Mouse (Mus musculus) E14TG2a.4 (cell line): ENCODE data around the gene Gpsm2.

Source experiments
- H3K27me3 ChIP-seq: 2 replicates; pipeline ENCODE4 v1.6.1; 2014; ENCODE audit warnings: low read length, control low read depth; ENCODE audit not compliant: insufficient read depth
- H3K36me3 ChIP-seq: 2 replicates; pipeline ENCODE4 v1.6.1; 2014; ENCODE audit warnings: low read length, control low read depth; ENCODE audit not compliant: insufficient read depth
- H3K4me1 ChIP-seq: replicated peaks from 2 replicates; pipeline ENCODE4 v1.6.1; 2014; ENCODE audit warnings: low read depth, low read length, control low read depth
- H3K4me3 ChIP-seq: replicated peaks from 2 replicates; pipeline ENCODE4 v1.5.1; 2014; ENCODE audit warnings: mild to moderate bottlenecking, low read length
- H3K9me3 ChIP-seq: 2 replicates; pipeline ENCODE4 v1.6.1; 2014; ENCODE audit warnings: low read length, control low read depth
- CTCF ChIP-seq: conservative IDR thresholded peaks from 2 replicates; pipeline ENCODE4 v1.5.1; 2014; ENCODE audit warnings: low read length
- NANOG ChIP-seq: IDR thresholded peaks from 2 replicates; pipeline ENCODE4 v1.6.1; 2014; ENCODE audit warnings: borderline replicate concordance, low read length, mixed read lengths
- POU5F1 ChIP-seq: IDR thresholded peaks from 2 replicates; pipeline ENCODE4 v1.6.1; 2014; ENCODE audit warnings: low read length, borderline replicate concordance

Gene Gpsm2

GRCm38 (mm10) chr3:108719357-108719756 is 2.8 kb downstream of the Gpsm2 start:
- H3K27me3 ChIP-seq: peaks cover 11% of the 10 kb centered on the region
- no peaks in the 10 kb centered on the region for H3K9me3 ChIP-seq
- 0 out of 2 replicates have a peak, but pooled peaks cover 3% of the 10 kb centered on the region for H3K36me3 ChIP-seq
- TF ChIP-seq POU5F1 (no peak), NANOG (no peak), CTCF (no peak)
- peaks cover 22% of the 10 kb centered on the region for H3K4me1 ChIP-seq
- H3K4me3 ChIP-seq: no peak overlapping the region

- Histone ChIP-seq H3K27me3 (peaks cover 11% of the 10 kb centered on the region), H3K9me3 (no peaks in the 10 kb centered on the region), H3K36me3 (0 out of 2 replicates have a peak, but pooled peaks cover 3% of the 10 kb centered on the region), H3K4me3 (no peak overlapping the region), H3K4me1 (peaks cover 30% of the 10 kb centered on the region)
- TF ChIP-seq POU5F1 (no peak), CTCF (no peak), NANOG (no peak)
Observed at GRCm38 (mm10) chr3:108717896-108718502, 4.1 kb downstream of the Gpsm2 start.

DNA sequence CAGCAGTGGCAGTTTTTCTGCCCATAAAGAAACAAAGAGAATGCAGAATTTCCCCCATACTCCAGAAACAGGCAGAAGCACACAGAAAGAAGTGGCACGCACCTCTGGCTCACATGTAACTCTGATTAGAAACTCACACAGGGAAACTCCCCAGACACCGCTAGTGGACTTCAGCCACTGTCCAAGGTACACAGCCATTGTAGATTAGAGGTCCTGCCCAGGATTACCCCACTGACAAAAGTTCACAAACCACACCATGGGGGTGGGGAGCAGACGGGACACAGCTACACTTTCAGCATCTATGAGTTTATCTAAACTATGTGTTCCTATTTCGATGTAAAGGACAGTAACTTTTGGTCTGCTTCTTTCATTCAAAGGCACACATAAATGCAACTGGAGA is 7.3 kb downstream of the Gpsm2 start:
- TF ChIP-seq POU5F1 (no peak), CTCF (no peak), NANOG (no peak)
- peaks cover 12% of the 10 kb centered on the region for H3K4me1 ChIP-seq
- 0 out of 2 replicates have a peak, but pooled peaks cover 3% of the 10 kb centered on the region for H3K36me3 ChIP-seq
- no peaks in the 10 kb centered on the region for H3K27me3 ChIP-seq
- no peaks in the 10 kb centered on the region for H3K9me3 ChIP-seq
- no peak overlapping the region for H3K4me3 ChIP-seq

DNA sequence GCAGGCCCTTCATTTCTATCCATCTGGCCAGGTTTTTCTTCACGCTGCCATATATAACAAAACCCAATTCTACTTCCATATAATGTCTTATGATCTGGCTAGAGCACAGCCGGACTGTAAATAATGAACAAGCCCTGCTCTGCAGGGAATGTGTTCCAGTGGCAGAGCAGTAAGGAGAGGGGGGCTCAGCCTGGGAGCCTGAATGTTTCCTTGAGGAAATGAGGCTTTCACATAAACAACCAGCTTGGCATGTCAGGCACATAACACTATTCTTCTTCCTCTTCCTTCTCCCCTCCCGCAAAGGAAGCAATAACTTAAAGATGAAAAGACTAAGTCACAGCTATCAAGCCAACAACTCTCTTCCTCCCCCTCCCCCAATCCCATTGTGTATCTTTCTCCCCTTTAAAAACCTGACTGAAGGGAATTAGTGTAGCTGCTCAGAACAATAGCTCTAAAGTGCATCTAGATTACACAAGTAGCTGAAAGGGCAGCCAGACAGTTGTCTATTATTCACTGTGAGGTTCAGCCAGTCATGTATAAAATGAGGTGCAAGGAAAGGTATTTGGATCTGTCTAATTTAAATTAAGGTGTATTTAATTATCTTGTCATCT is 8.9 kb downstream of the Gpsm2 start:
- H3K36me3 ChIP-seq: 0 out of 2 replicates have a peak, but pooled peaks cover 3% of the 10 kb centered on the region
- H3K9me3 ChIP-seq: no peaks in the 10 kb centered on the region
- peak; percentile 56; the same call in 1 of the 2 replicates for TF ChIP-seq NANOG
- no peak for TF ChIP-seq POU5F1
- no peak overlapping the region for H3K4me3 ChIP-seq
- H3K27me3 ChIP-seq: no peaks in the 10 kb centered on the region
- H3K4me1 ChIP-seq: peaks cover 12% of the 10 kb centered on the region

DNA sequence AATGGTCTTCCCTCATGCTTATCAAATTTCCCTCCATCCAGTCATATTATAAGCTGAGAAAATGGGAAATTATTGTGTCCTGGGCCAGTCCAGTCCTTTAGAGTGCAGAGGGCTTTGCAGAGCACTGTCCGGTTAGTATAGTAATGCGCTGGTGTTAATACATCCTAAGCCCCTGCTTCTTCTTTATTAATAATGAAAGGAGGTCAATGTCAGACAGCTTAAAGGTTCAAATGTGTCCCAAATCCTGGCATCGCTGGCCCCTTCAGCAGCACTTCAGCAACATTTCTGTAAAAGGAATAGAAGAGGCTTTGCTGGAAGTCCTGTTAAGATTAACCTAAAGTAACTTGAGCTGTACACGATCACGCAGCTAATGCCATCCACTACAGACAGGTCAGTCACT is 10.8 kb downstream of the Gpsm2 start:
- no peaks in the 10 kb centered on the region for H3K9me3 ChIP-seq
- H3K36me3 ChIP-seq: no peaks in the 10 kb centered on the region; the same call in 1 of the 2 replicates
- H3K4me1 ChIP-seq: peaks cover 21% of the 10 kb centered on the region
- no peaks in the 10 kb centered on the region for H3K27me3 ChIP-seq
- no peak overlapping the region for H3K4me3 ChIP-seq
- TF ChIP-seq NANOG (no peak), POU5F1 (no peak), CTCF (no peak)

- TF ChIP-seq POU5F1 (no peak), NANOG (no peak), CTCF (no peak)
- peaks cover 40% of the 10 kb centered on the region for H3K36me3 ChIP-seq
- no peak overlapping the region for H3K4me3 ChIP-seq
- peaks cover 22% of the 10 kb centered on the region for H3K4me1 ChIP-seq
- no peaks in the 10 kb centered on the region for H3K9me3 ChIP-seq
- no peaks in the 10 kb centered on the region for H3K27me3 ChIP-seq
Observed at GRCm38 (mm10) chr3:108702789-108703188, 19.3 kb downstream of the Gpsm2 start.

- Histone ChIP-seq H3K4me1 (peaks cover 14% of the 10 kb centered on the region), H3K27me3 (no peaks in the 10 kb centered on the region), H3K9me3 (no peaks in the 10 kb centered on the region), H3K4me3 (no peak overlapping the region), H3K36me3 (peaks cover 55% of the 10 kb centered on the region)
- TF ChIP-seq CTCF: peak; percentile 54
- no peak for TF ChIP-seq NANOG
- TF ChIP-seq POU5F1: no peak
Observed at GRCm38 (mm10) chr3:108701256-108701655, 20.9 kb downstream of the Gpsm2 start.

GRCm38 (mm10) chr3:108699786-108700185 is 22.3 kb downstream of the Gpsm2 start:
- H3K36me3 ChIP-seq: peaks cover 70% of the 10 kb centered on the region
- no peaks in the 10 kb centered on the region for H3K27me3 ChIP-seq
- peaks cover 12% of the 10 kb centered on the region for H3K9me3 ChIP-seq
- TF ChIP-seq CTCF (no peak), POU5F1 (no peak), NANOG (no peak)
- H3K4me1 ChIP-seq: peaks cover 14% of the 10 kb centered on the region
- no peak overlapping the region for H3K4me3 ChIP-seq

- peaks cover 9% of the 10 kb centered on the region for H3K4me1 ChIP-seq
- H3K27me3 ChIP-seq: no peaks in the 10 kb centered on the region
- H3K9me3 ChIP-seq: peaks cover 24% of the 10 kb centered on the region
- TF ChIP-seq POU5F1: no peak
- TF ChIP-seq CTCF: no peak
- TF ChIP-seq NANOG: no peak
- no peak overlapping the region for H3K4me3 ChIP-seq
- H3K36me3 ChIP-seq: peaks cover 77% of the 10 kb centered on the region
Observed at GRCm38 (mm10) chr3:108698662-108699061, 23.4 kb downstream of the Gpsm2 start.
